Mouse (Mus musculus) embryo, embryonic 10 days (tissue): ENCODE data around the gene Clba1.

Source experiments
- DNase-seq: peaks from one replicate; pipeline ENCODE4 v3.0.0-alpha.2; 2015; ENCODE audit warnings: low spot score

Clba1 gene

DNA sequence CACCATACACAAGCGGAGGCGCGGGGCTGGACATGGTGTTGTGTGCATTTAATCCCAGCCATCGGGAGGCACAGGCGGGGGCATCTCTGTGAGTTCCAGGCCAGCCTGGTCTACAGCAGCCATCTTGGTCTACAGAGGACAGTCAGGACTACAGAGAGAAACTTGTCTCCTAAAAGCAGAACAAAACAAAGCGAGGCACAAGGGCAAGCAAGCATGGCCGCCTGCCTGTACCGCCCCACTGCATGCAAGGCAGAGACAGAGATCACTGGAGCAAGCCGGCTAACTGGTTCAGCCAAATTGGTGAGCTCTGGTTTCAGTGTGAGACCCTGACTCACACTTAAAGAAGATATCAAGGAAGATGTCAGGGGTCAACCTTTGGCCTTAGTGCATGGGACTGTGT lies 41.6 kb downstream of the Clba1 start:
- DNase-seq, result no peak

DNA sequence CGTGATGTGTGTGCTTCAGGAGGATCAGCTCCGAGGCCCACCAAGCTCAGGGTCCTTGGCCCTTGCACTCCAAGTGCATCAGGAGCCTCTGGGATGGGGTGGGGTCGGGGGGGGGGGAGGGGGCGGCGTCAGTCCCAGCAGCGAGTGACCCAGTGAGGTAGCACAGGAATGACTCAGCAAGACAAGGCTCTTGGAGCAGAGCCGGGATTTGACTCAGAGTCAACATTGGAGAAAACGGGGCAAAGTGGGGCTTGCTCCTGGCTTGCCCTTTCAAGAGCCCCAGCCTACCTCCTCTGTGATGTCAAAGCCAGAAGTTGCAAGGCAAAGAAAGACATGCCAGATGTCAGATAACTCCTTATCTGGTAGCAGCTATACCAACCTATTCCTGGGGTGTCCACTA lies 42.4 kb downstream of the Clba1 start:
- DNase-seq, result no peak

DNA sequence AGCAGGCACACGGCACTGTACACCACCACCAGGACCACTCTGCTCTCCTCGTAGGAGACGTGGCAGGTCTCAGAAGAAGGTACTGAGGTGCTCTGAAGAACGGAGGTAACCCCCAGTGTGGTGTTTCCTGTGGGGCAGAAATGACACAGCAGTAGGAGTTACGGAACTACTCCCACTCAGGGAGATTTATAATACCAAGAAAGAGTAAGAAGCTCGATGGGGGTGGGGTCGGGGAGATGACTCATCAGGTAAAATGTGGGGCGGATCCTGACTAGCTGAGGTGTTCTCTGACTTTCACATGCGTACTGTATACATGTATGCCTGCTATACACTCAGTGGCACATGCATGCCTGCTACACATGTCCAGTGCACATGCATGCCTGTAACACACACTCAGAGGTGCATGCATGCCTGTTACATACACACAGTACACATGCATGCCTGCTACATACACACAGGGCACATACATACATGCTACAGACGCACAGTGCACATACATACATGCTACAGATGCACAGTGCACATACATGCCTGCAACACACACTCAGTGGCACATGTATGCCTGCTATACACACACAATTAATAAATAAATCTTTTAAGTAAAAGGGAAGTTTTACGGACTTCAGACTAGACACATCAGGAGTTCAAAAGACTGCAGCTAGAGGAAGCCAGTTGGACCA lies 44.5 kb downstream of the Clba1 start:
- no peak for DNase-seq

GRCm38 (mm10) chr12:112854610-112855333 lies 46.0 kb downstream of the Clba1 start:
- DNase-seq, result no peak

DNA sequence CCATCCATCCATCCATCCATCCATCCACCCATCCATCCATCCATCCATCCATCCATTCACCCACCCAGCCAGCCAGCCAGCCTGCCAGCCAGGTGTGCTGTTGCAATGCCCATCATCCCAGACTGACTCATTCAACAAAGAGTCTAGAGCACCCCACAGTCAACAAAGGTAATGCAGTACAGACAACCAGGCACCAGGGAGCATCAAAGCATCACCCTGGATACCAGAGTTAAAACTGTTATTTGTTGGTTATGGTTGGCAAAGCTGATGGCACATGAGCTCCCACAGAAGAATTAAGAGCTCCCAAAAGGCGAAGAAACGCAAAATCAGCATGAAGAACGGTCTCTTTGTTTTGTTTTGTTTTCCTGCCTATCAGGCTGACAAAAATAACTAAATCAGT lies 47.6 kb downstream of the Clba1 start:
- no peak for DNase-seq

DNA sequence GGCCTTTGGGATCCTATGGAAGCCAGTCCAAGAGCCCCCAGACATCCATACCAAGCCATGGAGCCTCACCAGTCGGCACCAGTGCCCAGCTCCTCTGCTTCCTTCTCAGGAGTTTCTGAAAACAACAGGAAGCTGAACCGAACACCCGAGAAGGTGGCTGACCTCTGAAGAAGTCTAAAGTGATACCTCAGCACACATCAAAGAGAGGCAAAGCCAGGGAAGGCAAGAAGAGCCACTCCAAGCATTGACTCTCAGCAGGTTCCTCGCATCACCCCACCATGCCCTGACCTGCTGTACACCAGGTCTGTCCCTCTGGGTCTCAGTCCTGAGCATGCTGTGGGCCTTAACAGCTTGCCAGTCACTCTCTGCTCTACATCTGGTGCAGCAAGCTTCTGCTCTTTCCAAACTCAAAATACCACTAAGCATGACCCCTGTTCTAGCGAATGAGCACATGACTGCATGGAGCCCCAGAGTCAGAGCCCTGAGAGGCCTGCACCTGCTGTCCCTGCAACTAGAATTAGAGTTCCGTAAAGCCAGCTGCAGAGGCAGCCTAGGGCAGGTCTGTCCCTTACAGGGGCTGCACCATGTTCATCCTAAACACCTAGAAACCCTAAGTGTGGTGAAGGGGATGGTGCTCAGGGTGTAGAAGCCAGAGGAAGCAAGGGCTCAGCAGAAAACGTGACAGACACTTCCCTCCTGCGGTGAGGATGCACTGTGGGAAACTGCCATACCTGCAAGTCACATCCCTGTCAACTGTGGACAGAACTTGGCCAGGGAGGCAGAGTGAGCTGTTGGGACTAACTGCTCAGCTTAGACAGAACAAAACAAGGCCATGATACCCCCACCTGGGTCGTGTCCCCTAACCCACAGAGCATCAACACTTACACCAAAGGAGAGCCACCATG lies 48.5 kb downstream of the Clba1 start:
- no peak for DNase-seq

GRCm38 (mm10) chr12:112858581-112859336 lies 50.0 kb downstream of the Clba1 start:
- DNase-seq, result no peak

- DNase-seq, result no peak
Measured at GRCm38 (mm10) chr12:112859930-112860329, 51.2 kb downstream of the Clba1 start.

DNA sequence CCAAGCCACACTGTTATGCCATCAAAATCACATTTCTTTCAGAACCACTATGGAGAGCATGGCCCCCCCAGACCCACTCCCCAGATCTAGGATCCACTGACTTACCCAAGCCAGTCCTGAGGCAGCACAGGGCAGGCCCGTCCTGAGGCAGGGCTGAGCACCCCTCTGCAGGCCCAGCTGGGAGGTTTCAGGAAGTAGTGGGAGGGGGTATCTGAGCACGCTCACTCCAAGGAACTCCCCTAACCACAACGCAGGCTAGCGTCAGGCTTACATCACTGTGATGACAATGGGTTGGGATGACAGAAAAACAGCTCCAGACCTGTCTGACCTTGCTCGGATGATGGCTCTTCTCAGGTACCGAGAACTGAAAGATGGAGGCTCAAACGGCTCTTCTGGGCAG lies 52.0 kb downstream of the Clba1 start:
- no peak for DNase-seq

- peak; percentile 47 for DNase-seq
Measured at GRCm38 (mm10) chr12:112861911-112862321, 53.2 kb downstream of the Clba1 start.

DNA sequence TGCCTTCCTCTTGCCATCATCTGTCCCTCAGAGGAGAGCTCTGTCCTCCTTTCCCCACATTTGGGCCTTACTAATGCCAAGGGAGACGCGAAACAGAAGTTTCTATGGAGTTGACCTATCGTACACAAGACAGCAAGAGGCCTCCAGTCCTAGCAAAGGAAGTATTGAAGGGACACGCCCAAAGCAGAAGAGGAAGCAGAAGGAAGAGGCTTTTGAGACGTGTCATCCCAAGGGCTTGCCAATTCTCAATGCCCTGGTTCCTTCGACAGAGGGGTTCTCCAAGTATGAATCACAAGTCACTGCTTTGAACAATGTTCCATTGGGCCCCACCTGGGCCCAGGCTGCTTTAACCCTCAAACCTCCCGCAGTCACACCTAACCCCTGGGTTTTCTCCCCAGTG lies 56.1 kb downstream of the Clba1 start:
- no peak for DNase-seq
